Mouse (Mus musculus) midbrain, postnatal 0 days (tissue): ENCODE results near the gene Acvrl1. TPM values are rescaled to one million over a fixed set of nuclear protein-coding genes. Genes with fewer than 3 reads are reported as not detected.
A peak's percentile ranks its signal among the peaks of the same experiment; 100 is the strongest.

Source experiments
- ATAC-seq: fragments of 200-750 bp; cut with Nextera tagmentation; 2 replicates; pipeline ENCODE4 v1.8.0; 2017; ENCODE audit warnings: moderate number of reproducible peaks, mild to moderate bottlenecking, moderate TSS enrichment, moderate library complexity; ENCODE audit not compliant: low FRiP score
- DNase-seq: peaks from one replicate; pipeline ENCODE4 v3.0.0-alpha.2; 2015; ENCODE audit warnings: low spot score
- H3K27ac ChIP-seq: fragments of 300-500 bp; sonication (generic); 2 replicates; pipeline ENCODE4 v1.5.1; 2014; ENCODE audit warnings: low read depth, mild to moderate bottlenecking, low read length, mixed read lengths
- H3K27me3 ChIP-seq: fragments of 300-500 bp; sonication (generic); 2 replicates; pipeline ENCODE4 v1.6.1; 2014; ENCODE audit warnings: low read length, control low read depth, mixed read lengths; ENCODE audit not compliant: insufficient read depth
- H3K36me3 ChIP-seq: fragments of 300-500 bp; sonication (generic); 2 replicates; pipeline ENCODE4 v1.6.1; 2014; ENCODE audit warnings: low read length, control low read depth, mixed read lengths; ENCODE audit not compliant: insufficient read depth
- H3K4me1 ChIP-seq: fragments of 300-500 bp; sonication (generic); 2 replicates; pipeline ENCODE4 v1.6.1; 2014; ENCODE audit warnings: mild to moderate bottlenecking, control low read depth, antibody characterized with exemption, low read length, mixed read lengths; ENCODE audit not compliant: insufficient read depth
- H3K4me2 ChIP-seq: fragments of 300-500 bp; sonication (generic); 2 replicates; pipeline ENCODE4 v1.6.1; 2014; ENCODE audit warnings: low read depth, mild to moderate bottlenecking, low read length, mixed read lengths; ENCODE audit not compliant: poor library complexity, severe bottlenecking
- H3K4me3 ChIP-seq: fragments of 300-500 bp; sonication (generic); 2 replicates; pipeline ENCODE4 v1.5.1; 2014; ENCODE audit warnings: low read depth, mild to moderate bottlenecking, low read length, moderate library complexity
- H3K9ac ChIP-seq: fragments of 300-500 bp; sonication (generic); replicated peaks from 2 replicates; pipeline ENCODE4 v1.6.1; 2014; ENCODE audit warnings: mild to moderate bottlenecking, low read length, moderate library complexity, mixed read lengths; ENCODE audit not compliant: poor library complexity, severe bottlenecking
- H3K9me3 ChIP-seq: fragments of 300-500 bp; sonication (generic); 2 replicates; pipeline ENCODE4 v1.6.1; 2016; ENCODE audit warnings: low read length, control low read depth
- CTCF ChIP-seq: IDR thresholded peaks from 2 replicates; pipeline ENCODE4 v1.5.1; 2016; ENCODE audit warnings: antibody characterized with exemption, mild to moderate bottlenecking
- WGBS: fragments of 180-500 bp; shearing (Covaris S2); extraction: QIAGEN DNeasy Blood & Tissue Kit; methylation state at CpG from one replicate; pipeline ENCODE4 v1.1.7; 2014; 5-methylcytosine and 5-hydroxymethylcytosine counted together
- polyA plus RNA-seq: library from polyadenylated mRNA; unstranded; fragments of >200 nt; fragmentation: Nextera tagmentation; extraction: Ambion mirVana; gene quantifications from 2 replicates; pipeline ENCODE4 v1.2.1, GENCODE M21; 2015
- total RNA-seq: library from RNA; depleted of rRNA; stranded (reverse); fragments of >200 nt; gene quantifications from 2 replicates; pipeline ENCODE4 v1.2.3, GENCODE M21; 2014

Acvrl1 gene
- total and polyA plus RNA-seq, 2 experiments from 2014 or later: 6.1 to 8.4 TPM

DNA sequence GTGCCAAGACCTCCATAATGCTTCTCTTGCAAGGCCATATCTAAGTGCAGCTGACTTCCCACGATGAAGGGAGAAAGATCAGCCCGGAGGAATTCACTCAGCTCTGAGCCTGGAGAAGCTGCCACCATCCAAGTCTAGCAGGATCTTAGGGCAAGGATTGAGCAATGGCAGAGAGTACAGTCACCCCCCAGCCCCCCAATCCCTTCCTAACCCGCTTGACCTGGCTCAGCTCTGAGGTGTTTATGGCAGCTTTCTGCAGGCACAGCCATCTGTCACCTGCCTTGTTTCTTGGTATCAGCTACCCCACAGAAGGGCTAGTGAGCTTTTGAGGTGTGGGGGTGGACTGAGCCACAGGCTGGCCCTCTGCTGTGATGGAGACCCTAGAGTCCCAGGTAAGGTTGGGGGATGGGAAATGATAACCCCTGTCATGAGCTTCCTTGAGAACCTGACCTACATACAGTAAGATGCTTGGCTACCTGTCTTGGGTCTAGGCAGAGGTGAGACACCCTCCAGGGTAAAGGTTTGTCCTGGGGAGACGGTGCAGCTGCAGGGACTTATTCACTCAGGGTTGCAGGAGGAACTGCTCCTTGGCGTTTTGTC, 12.7 kb upstream of the Acvrl1 start, which contains the start of gene Ankrd33:
Ankrd33 (plus strand) TSS at position 245 of the 600 bp plus-strand sequence.
- TF ChIP-seq CTCF: no peak
- H3K4me3 ChIP-seq: no peak within 1 kb of the TSS
- H3K27me3 ChIP-seq: no peaks in the 10 kb centered on the region
- H3K36me3 ChIP-seq: no peaks in the 10 kb centered on the region
- ATAC-seq (no peak), DNase-seq (no peak)
- no peaks in the 10 kb centered on the region for H3K4me1 ChIP-seq
- 81% methylated on average over 5 of the region's 5 CpGs for WGBS
- H3K9me3 ChIP-seq: no peaks in the 10 kb centered on the region
- H3K9ac ChIP-seq: no peak within 1 kb of the TSS
- H3K4me2 ChIP-seq: no peak within 1 kb of the TSS
- no peak within 1 kb of the TSS for H3K27ac ChIP-seq

DNA sequence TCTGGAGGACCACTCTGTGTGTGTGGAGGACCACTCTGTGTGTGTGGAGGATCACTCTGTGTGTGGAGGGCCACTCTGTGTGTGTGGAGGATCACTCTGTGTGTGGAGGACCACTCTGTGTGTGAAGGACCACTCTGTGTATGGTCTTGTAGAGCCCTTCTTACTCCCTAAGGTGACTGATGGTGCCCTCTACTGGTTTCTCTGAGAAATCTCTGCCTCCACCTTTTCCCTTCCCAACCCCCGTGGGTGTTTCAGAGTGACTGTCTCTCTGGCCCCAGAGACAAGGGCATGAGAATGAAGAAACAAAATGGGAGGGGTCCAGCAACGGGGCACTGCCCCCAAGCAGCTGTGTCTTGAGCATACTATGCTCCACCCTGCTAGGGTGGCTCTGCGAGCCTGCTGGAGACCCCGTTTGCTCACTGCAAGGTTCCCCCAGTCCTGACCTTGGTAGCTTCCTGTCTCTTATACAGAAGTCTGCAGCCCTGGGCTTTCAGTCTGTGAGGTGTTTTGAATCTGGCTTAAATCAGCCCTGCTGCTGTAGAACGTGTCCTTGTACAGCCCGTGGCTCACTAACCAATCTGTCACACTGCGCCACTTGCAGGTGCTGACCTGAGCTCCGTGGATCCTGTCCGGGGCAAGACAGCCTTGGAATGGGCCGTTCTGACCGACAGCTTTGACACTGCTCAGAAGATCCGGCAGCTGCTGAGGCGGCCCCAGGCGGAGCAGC, 9.8 kb upstream of the Acvrl1 start:
- H3K4me2 ChIP-seq: no peak overlapping the region
- no peak overlapping the region for H3K27ac ChIP-seq
- H3K27me3 ChIP-seq: no peaks in the 10 kb centered on the region
- H3K4me1 ChIP-seq: no peaks in the 10 kb centered on the region
- peak; percentile 43 for DNase-seq
- ATAC-seq: no peak
- TF ChIP-seq CTCF: peak; percentile 58
- no peaks in the 10 kb centered on the region for H3K9me3 ChIP-seq
- 68% methylated on average over 14 of the region's 14 CpGs for WGBS
- H3K4me3 ChIP-seq: no peak overlapping the region
- H3K9ac ChIP-seq: no peak overlapping the region
- H3K36me3 ChIP-seq: no peaks in the 10 kb centered on the region

- Histone ChIP-seq H3K4me2 (no peak overlapping the region), H3K9me3 (no peaks in the 10 kb centered on the region), H3K36me3 (no peaks in the 10 kb centered on the region), H3K4me3 (no peak overlapping the region), H3K4me1 (no peaks in the 10 kb centered on the region), H3K9ac (no peak overlapping the region), H3K27me3 (no peaks in the 10 kb centered on the region), H3K27ac (no peak overlapping the region)
- 75% methylated on average over 9 of the region's 9 CpGs for WGBS
- TF ChIP-seq CTCF: no peak
- ATAC-seq (no peak), DNase-seq (no peak)
Observed at GRCm38 (mm10) chr15:101121411-101122289, 6.7 kb upstream of the Acvrl1 start.

DNA sequence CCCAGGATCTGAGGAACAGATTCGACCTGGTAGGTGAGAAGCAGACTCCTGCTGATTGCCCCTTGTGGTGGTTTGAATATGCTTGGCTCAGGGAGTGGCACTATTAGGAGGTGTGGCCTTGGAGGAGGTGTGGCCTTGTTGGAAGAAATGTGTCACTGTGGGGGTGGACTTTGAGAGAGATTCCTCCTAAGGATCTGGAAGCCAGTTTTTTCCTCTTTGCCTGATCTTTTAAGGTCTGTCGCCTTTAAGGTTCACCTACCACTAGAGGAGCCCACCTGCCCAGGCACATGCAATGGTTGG, 6.1 kb upstream of the Acvrl1 start:
- Histone ChIP-seq H3K9ac (no peak overlapping the region), H3K9me3 (no peaks in the 10 kb centered on the region), H3K27me3 (no peaks in the 10 kb centered on the region; the same call in 1 of the 2 replicates), H3K4me1 (no peaks in the 10 kb centered on the region), H3K4me2 (no peak overlapping the region), H3K27ac (no peak overlapping the region), H3K4me3 (no peak overlapping the region), H3K36me3 (no peaks in the 10 kb centered on the region)
- TF ChIP-seq CTCF: 0 out of 2 replicates have a peak, but pooled peaks have one; percentile 13
- WGBS: 44% methylated on average over 2 of the region's 2 CpGs
- DNase-seq: no peak
- ATAC-seq: no peak

GRCm38 (mm10) chr15:101123202-101123601, 5.1 kb upstream of the Acvrl1 start:
- H3K9ac ChIP-seq: no peak overlapping the region
- 41% methylated on average over 4 of the region's 4 CpGs for WGBS
- H3K4me1 ChIP-seq: no peaks in the 10 kb centered on the region
- TF ChIP-seq CTCF: no peak
- H3K4me3 ChIP-seq: no peak overlapping the region
- H3K27ac ChIP-seq: no peak overlapping the region
- no peaks in the 10 kb centered on the region for H3K36me3 ChIP-seq
- DNase-seq (no peak), ATAC-seq (no peak)
- no peak overlapping the region for H3K4me2 ChIP-seq
- H3K9me3 ChIP-seq: no peaks in the 10 kb centered on the region
- H3K27me3 ChIP-seq: peaks cover 4% of the 10 kb centered on the region
